Mouse (Mus musculus) stomach, embryonic 15.5 days (tissue): Measurements from ENCODE around the gene Obscn. TPM values are rescaled to one million over a fixed set of nuclear protein-coding genes. Genes with fewer than 3 reads are reported as not detected.

ENCODE experiments used
- ATAC-seq: fragments of 200-750 bp; cut with Nextera tagmentation; 2 replicates; pipeline ENCODE4 v1.8.0; 2017; ENCODE audit warnings: low read depth, moderate number of reproducible peaks, moderate TSS enrichment; ENCODE audit not compliant: insufficient read depth, low FRiP score
- H3K27ac ChIP-seq: fragments of 300-500 bp; sonication (generic); 2 replicates; pipeline ENCODE4 v1.5.1; 2015; ENCODE audit warnings: mild to moderate bottlenecking, inconsistent platforms
- H3K27me3 ChIP-seq: fragments of 300-500 bp; sonication (generic); replicated peaks from 2 replicates; pipeline ENCODE4 v1.6.1; 2015; ENCODE audit warnings: inconsistent platforms
- H3K36me3 ChIP-seq: fragments of 300-500 bp; sonication (generic); 2 replicates; pipeline ENCODE4 v1.6.1; 2015; ENCODE audit warnings: inconsistent platforms
- H3K4me1 ChIP-seq: fragments of 300-500 bp; sonication (generic); 2 replicates; pipeline ENCODE4 v1.6.1; 2015; ENCODE audit warnings: inconsistent platforms
- H3K4me2 ChIP-seq: fragments of 300-500 bp; sonication (generic); 2 replicates; pipeline ENCODE4 v1.6.1; 2015; ENCODE audit warnings: mild to moderate bottlenecking, inconsistent platforms
- H3K4me3 ChIP-seq: fragments of 300-500 bp; sonication (generic); replicated peaks from 2 replicates; pipeline ENCODE4 v1.5.1; 2015; ENCODE audit warnings: inconsistent platforms
- H3K9ac ChIP-seq: fragments of 300-500 bp; sonication (generic); 2 replicates; pipeline ENCODE4 v1.6.1; 2015; ENCODE audit warnings: inconsistent platforms
- H3K9me3 ChIP-seq: fragments of 300-500 bp; sonication (generic); 2 replicates; pipeline ENCODE4 v1.6.1; 2016; ENCODE audit warnings: inconsistent platforms
- WGBS: fragments of 180-500 bp; shearing (Covaris S2); methylation state at CpG from one replicate; pipeline ENCODE4 v1.1.7; 2015; 5-methylcytosine and 5-hydroxymethylcytosine counted together
- polyA plus RNA-seq: library from polyadenylated mRNA; unstranded; fragments of >200 nt; fragmentation: Nextera tagmentation; extraction: Ambion mirVana; gene quantifications from 2 replicates; pipeline ENCODE4 v1.2.1, GENCODE M21; 2015

The Obscn gene
- polyA plus RNA-seq, 1 experiment from 2014 or later: 0.80 TPM

GRCm38 (mm10) chr11:59138537-59139486, 2.6 kb upstream of the Obscn start:
- ATAC-seq: no peak
- WGBS: 61% methylated on average over 19 of the region's 19 CpGs

GRCm38 (mm10) chr11:59136994-59137706, 948 bp upstream of the Obscn start:
- Histone ChIP-seq H3K27ac (no peak overlapping the region), H3K9me3 (no peaks in the 10 kb centered on the region), H3K27me3 (peaks cover 54% of the 10 kb centered on the region), H3K4me1 (peaks cover 7% of the 10 kb centered on the region; the same call in 1 of the 2 replicates), H3K4me2 (no peak overlapping the region), H3K36me3 (no peaks in the 10 kb centered on the region), H3K4me3 (no peak overlapping the region), H3K9ac (no peak overlapping the region)
- WGBS: 70% methylated on average over 12 of the region's 12 CpGs
- no peak for ATAC-seq

More at GRCm38 (mm10) chr11:59138537-59139486, 2.6 kb upstream of the Obscn start:
- Histone ChIP-seq H3K4me3 (no peak overlapping the region), H3K36me3 (no peaks in the 10 kb centered on the region), H3K27me3 (peaks cover 42% of the 10 kb centered on the region), H3K9ac (no peak overlapping the region), H3K27ac (no peak overlapping the region), H3K9me3 (no peaks in the 10 kb centered on the region), H3K4me2 (no peak overlapping the region), H3K4me1 (peaks cover 7% of the 10 kb centered on the region; the same call in 1 of the 2 replicates)

GRCm38 (mm10) chr11:59135051-59135820, 966 bp downstream of the Obscn start:
- WGBS: 9% methylated on average over 55 of the region's 55 CpGs

GRCm38 (mm10) chr11:59134373-59134997, 1.7 kb downstream of the Obscn start:
- Histone ChIP-seq H3K4me2 (peak overlapping the region; percentile 43), H3K4me1 (peaks cover 7% of the 10 kb centered on the region; the same call in 1 of the 2 replicates), H3K4me3 (peak overlapping the region; percentile 5), H3K36me3 (no peaks in the 10 kb centered on the region), H3K9ac (no peak overlapping the region), H3K9me3 (no peaks in the 10 kb centered on the region), H3K27me3 (peaks cover 54% of the 10 kb centered on the region), H3K27ac (no peak overlapping the region)
- ATAC-seq: peak; percentile 40; the same call in 1 of the 2 replicates
- WGBS: 6% methylated on average over 35 of the region's 35 CpGs

More at GRCm38 (mm10) chr11:59135051-59135820, 966 bp downstream of the Obscn start:
- Histone ChIP-seq H3K9ac (no peak overlapping the region), H3K27ac (no peak overlapping the region), H3K4me1 (peaks cover 7% of the 10 kb centered on the region; the same call in 1 of the 2 replicates), H3K36me3 (no peaks in the 10 kb centered on the region), H3K27me3 (peaks cover 54% of the 10 kb centered on the region), H3K4me2 (peak overlapping the region; percentile 50), H3K9me3 (no peaks in the 10 kb centered on the region), H3K4me3 (peak overlapping the region; percentile 19)
- ATAC-seq: no peak

GRCm38 (mm10) chr11:59132065-59132464, 4.1 kb downstream of the Obscn start:
- Histone ChIP-seq H3K27me3 (peaks cover 44% of the 10 kb centered on the region), H3K9me3 (no peaks in the 10 kb centered on the region), H3K9ac (no peak overlapping the region), H3K4me2 (no peak overlapping the region), H3K36me3 (no peaks in the 10 kb centered on the region), H3K27ac (no peak overlapping the region), H3K4me3 (no peak overlapping the region), H3K4me1 (peaks cover 7% of the 10 kb centered on the region; the same call in 1 of the 2 replicates)
- ATAC-seq: no peak
- 71% methylated on average over 2 of the region's 3 CpGs for WGBS

- no peaks in the 10 kb centered on the region for H3K9me3 ChIP-seq
- 65% methylated on average over 18 of the region's 18 CpGs for WGBS
- no peak overlapping the region for H3K4me2 ChIP-seq
- H3K27ac ChIP-seq: no peak overlapping the region
- H3K4me1 ChIP-seq: peaks cover 7% of the 10 kb centered on the region; the same call in 1 of the 2 replicates
- ATAC-seq: no peak
- H3K4me3 ChIP-seq: no peak overlapping the region
- no peaks in the 10 kb centered on the region for H3K36me3 ChIP-seq
- H3K27me3 ChIP-seq: peaks cover 37% of the 10 kb centered on the region
- no peak overlapping the region for H3K9ac ChIP-seq
Observed at GRCm38 (mm10) chr11:59131348-59131919, 4.8 kb downstream of the Obscn start.

- Histone ChIP-seq H3K27ac (no peak overlapping the region), H3K36me3 (no peaks in the 10 kb centered on the region), H3K4me3 (no peak overlapping the region), H3K27me3 (peaks cover 31% of the 10 kb centered on the region), H3K9ac (no peak overlapping the region), H3K9me3 (no peaks in the 10 kb centered on the region), H3K4me2 (no peak overlapping the region), H3K4me1 (peaks cover 5% of the 10 kb centered on the region; the same call in 1 of the 2 replicates)
- ATAC-seq: no peak
- 63% methylated on average over 9 of the region's 9 CpGs for WGBS
Observed at GRCm38 (mm10) chr11:59130782-59131181, 5.4 kb downstream of the Obscn start.

- no peak overlapping the region for H3K4me2 ChIP-seq
- H3K4me1 ChIP-seq: no peaks in the 10 kb centered on the region
Observed at GRCm38 (mm10) chr11:59105945-59106344, 30.3 kb downstream of the Obscn start.

GRCm38 (mm10) chr11:59102324-59102723, 33.9 kb downstream of the Obscn start:
- no peak for ATAC-seq

More at GRCm38 (mm10) chr11:59105945-59106344, 30.3 kb downstream of the Obscn start:
- Histone ChIP-seq H3K9me3 (no peaks in the 10 kb centered on the region), H3K36me3 (no peaks in the 10 kb centered on the region), H3K27me3 (no peaks in the 10 kb centered on the region), H3K4me3 (no peak overlapping the region), H3K9ac (no peak overlapping the region), H3K27ac (no peak overlapping the region)
- 93% methylated on average over 5 of the region's 5 CpGs for WGBS
- ATAC-seq: no peak

GRCm38 (mm10) chr11:59098339-59098738, 37.9 kb downstream of the Obscn start:
- WGBS: 21% methylated on average over 2 of the region's 2 CpGs
- Histone ChIP-seq H3K27me3 (no peaks in the 10 kb centered on the region), H3K9ac (no peak overlapping the region), H3K4me2 (no peak overlapping the region), H3K4me1 (no peaks in the 10 kb centered on the region), H3K4me3 (no peak overlapping the region), H3K36me3 (no peaks in the 10 kb centered on the region), H3K27ac (no peak overlapping the region), H3K9me3 (no peaks in the 10 kb centered on the region)
- ATAC-seq: no peak

More at GRCm38 (mm10) chr11:59102324-59102723, 33.9 kb downstream of the Obscn start:
- Histone ChIP-seq H3K27me3 (no peaks in the 10 kb centered on the region), H3K36me3 (no peaks in the 10 kb centered on the region), H3K9ac (no peak overlapping the region), H3K4me1 (no peaks in the 10 kb centered on the region), H3K4me2 (no peak overlapping the region), H3K4me3 (no peak overlapping the region), H3K27ac (no peak overlapping the region), H3K9me3 (no peaks in the 10 kb centered on the region)
- 71% methylated on average over 3 of the region's 3 CpGs for WGBS

- H3K9me3 ChIP-seq: no peaks in the 10 kb centered on the region
- no peak for ATAC-seq
- WGBS: 56% methylated on average over 5 of the region's 5 CpGs
- H3K4me3 ChIP-seq: no peak overlapping the region
- H3K9ac ChIP-seq: no peak overlapping the region
- no peaks in the 10 kb centered on the region for H3K36me3 ChIP-seq
- no peak overlapping the region for H3K4me2 ChIP-seq
- no peaks in the 10 kb centered on the region for H3K27me3 ChIP-seq
- H3K4me1 ChIP-seq: no peaks in the 10 kb centered on the region
- H3K27ac ChIP-seq: no peak overlapping the region
Observed at GRCm38 (mm10) chr11:59097770-59098169, 38.4 kb downstream of the Obscn start.
